ENCODE assay signal across 8 mouse cellular contexts in genomic region chr15:83224136-83224766, GRCm38 (mm10). TPM values are rescaled to one million over a fixed set of nuclear protein-coding genes. Genes with fewer than 3 reads are reported as not detected.
DNase-seq lines count a peak whose midpoint lies in the region; ATAC-seq lines count a peak whose summit lies in the region.

No protein-coding gene starts in this region.

- ATAC-seq in liver, embryonic 11.5 days (replicated peaks; ENCODE audit: low FRiP score), result no peak
- ATAC-seq in common myeloid progenitor, adult 5-6 weeks (replicated peaks; ENCODE audit: low read depth, poor library complexity, severe bottlenecking), result peak; percentile 19; the same call in 1 of the 2 replicates
- peak; percentile 53 for ATAC-seq in heart, embryonic 16.5 days (replicated peaks; ENCODE audit: extremely low read depth, insufficient read depth, low FRiP score)
- ATAC-seq in midbrain, embryonic 11.5 days (ENCODE audit: low FRiP score), result no peak

- H3K4me1 ChIP-seq in liver, embryonic 11.5 days (replicated peaks; ENCODE audit: control insufficient read depth, insufficient read depth, low read length), result peaks cover 14% of the 10 kb centered on the region
- peaks cover 22% of the 10 kb centered on the region for H3K4me1 ChIP-seq in heart, embryonic 16.5 days (ENCODE audit: control insufficient read depth, insufficient read depth, low read length)
- peaks cover 14% of the 10 kb centered on the region for H3K4me1 ChIP-seq in midbrain, embryonic 11.5 days (ENCODE audit: control insufficient read depth, insufficient read depth, low read length)

- no peaks in the 10 kb centered on the region for H3K36me3 ChIP-seq in liver, embryonic 11.5 days (ENCODE audit: control insufficient read depth, insufficient read depth, low read length)
- H3K36me3 ChIP-seq in heart, embryonic 16.5 days (ENCODE audit: control insufficient read depth, insufficient read depth), result no peaks in the 10 kb centered on the region
- no peaks in the 10 kb centered on the region for H3K36me3 ChIP-seq in midbrain, embryonic 11.5 days (ENCODE audit: control insufficient read depth, insufficient read depth, low read length)

- DNase-seq in liver, embryonic 11.5 days (ENCODE audit: low spot score), result no peak
- no peak for DNase-seq in liver
- peak; percentile 44 to 64 for DNase-seq in kidney, postnatal 4 days
- peak; percentile 82 for DNase-seq in midbrain, embryonic 11.5 days (ENCODE audit: low spot score, missing footprints)
- no peak for DNase-seq in yolk sac, embryonic 10.5 days (ENCODE audit: low spot score)
- DNase-seq in thymus, postnatal 0 days (ENCODE audit: low spot score), result no peak

- WGBS in liver, embryonic 11.5 days, result 45% methylated on average over 9 of the region's 9 CpGs
- 44% methylated on average over 9 of the region's 9 CpGs for WGBS in heart, embryonic 16.5 days
- WGBS in midbrain, embryonic 11.5 days, result 58% methylated on average over 9 of the region's 9 CpGs

- no peaks in the 10 kb centered on the region for H3K9me3 ChIP-seq in liver, embryonic 11.5 days (ENCODE audit: control insufficient read depth, low read length)
- peaks cover 3% of the 10 kb centered on the region; the same call in 1 of the 2 replicates for H3K9me3 ChIP-seq in heart, embryonic 16.5 days (replicated peaks; ENCODE audit: control insufficient read depth, low read length)
- H3K9me3 ChIP-seq in midbrain, embryonic 11.5 days (ENCODE audit: control insufficient read depth, low read length), result no peaks in the 10 kb centered on the region

- peak overlapping the region; percentile 68 for H3K27ac ChIP-seq in liver, embryonic 11.5 days (ENCODE audit: low read depth, low read length)
- peak overlapping the region; percentile 82 for H3K27ac ChIP-seq in heart, embryonic 16.5 days (ENCODE audit: low read length)
- no peak overlapping the region for H3K27ac ChIP-seq in midbrain, embryonic 11.5 days (ENCODE audit: low read depth, low read length)

- no peak overlapping the region for H3K4me2 ChIP-seq in liver, embryonic 11.5 days
- no peak overlapping the region for H3K4me2 ChIP-seq in heart, embryonic 16.5 days (ENCODE audit: low read depth, low read length)
- H3K4me2 ChIP-seq in midbrain, embryonic 11.5 days, result no peak overlapping the region

- no peaks in the 10 kb centered on the region for H3K27me3 ChIP-seq in liver, embryonic 11.5 days (replicated peaks; ENCODE audit: control insufficient read depth, insufficient read depth, low read length)
- H3K27me3 ChIP-seq in heart, embryonic 16.5 days (ENCODE audit: control insufficient read depth, insufficient read depth, low read length), result no peaks in the 10 kb centered on the region
- H3K27me3 ChIP-seq in midbrain, embryonic 11.5 days (ENCODE audit: control insufficient read depth, insufficient read depth, low read length), result no peaks in the 10 kb centered on the region

- H3K9ac ChIP-seq in liver, embryonic 11.5 days (ENCODE audit: low read depth, low read length), result no peak overlapping the region
- 0 out of 2 replicates have a peak overlapping the region, but pooled peaks have one; percentile 49 for H3K9ac ChIP-seq in heart, embryonic 16.5 days (ENCODE audit: low read length)
- no peak overlapping the region for H3K9ac ChIP-seq in midbrain, embryonic 11.5 days (ENCODE audit: low read length)

- no peak overlapping the region for H3K4me3 ChIP-seq in liver, embryonic 11.5 days (ENCODE audit: low read depth, low read length)
- no peak overlapping the region for H3K4me3 ChIP-seq in heart, embryonic 16.5 days (ENCODE audit: low read length)
- no peak overlapping the region for H3K4me3 ChIP-seq in midbrain, embryonic 11.5 days (ENCODE audit: low read depth, low read length)

RNA-seq across cellular contexts. Expression of gene A4galt, which starts 27.3 kb away (rescaled TPM):
- polyA plus RNA-seq in liver, embryonic 11.5 days (2014; fragmentation: Nextera tagmentation; extraction: Ambion mirVana), result 0.12 TPM in 1 of 2 replicates, not detected in the other
- not detected in 2 replicates for total RNA-seq in common myeloid progenitor, adult 5-6 weeks (2017)
- 1.3 TPM in 2 replicates for polyA plus RNA-seq in heart, embryonic 16.5 days (2015; fragmentation: Nextera tagmentation; extraction: Ambion mirVana)
- polyA plus RNA-seq in midbrain, embryonic 11.5 days (2014; fragmentation: Nextera tagmentation; extraction: Ambion mirVana), result 1.4 and 1.6 TPM in 2 replicates
- 2.2 and 2.4 TPM in 2 replicates for polyA plus RNA-seq in thymus, postnatal 0 days (2015; fragmentation: Nextera tagmentation; extraction: Ambion mirVana)

RNA-seq across cellular contexts. Expression of gene Cyb5r3, which starts 51.9 kb away (rescaled TPM):
- 210 and 219 TPM in 2 replicates for polyA plus RNA-seq in liver, embryonic 11.5 days (2014; fragmentation: Nextera tagmentation; extraction: Ambion mirVana)
- 31.7 and 34.9 TPM in 2 replicates for total RNA-seq in common myeloid progenitor, adult 5-6 weeks (2017)
- 146 and 155 TPM in 2 replicates for polyA plus RNA-seq in heart, embryonic 16.5 days (2015; fragmentation: Nextera tagmentation; extraction: Ambion mirVana)
- polyA plus RNA-seq in midbrain, embryonic 11.5 days (2014; fragmentation: Nextera tagmentation; extraction: Ambion mirVana), result 156 and 161 TPM in 2 replicates
- 33.9 and 38.1 TPM in 2 replicates for polyA plus RNA-seq in thymus, postnatal 0 days (2015; fragmentation: Nextera tagmentation; extraction: Ambion mirVana)

Comparison
In these comparisons a context has a peak if more than half of its experiments do, and no peak if none do; other contexts are left out.
1. ATAC-seq: peak in common myeloid progenitor, adult 5-6 weeks (single experiment) and heart, embryonic 16.5 days (single experiment); none in liver, embryonic 11.5 days (single experiment) and midbrain, embryonic 11.5 days (single experiment).
2. DNase-seq: peak in kidney, postnatal 4 days (2 of 2) and midbrain, embryonic 11.5 days (single experiment); none in liver, embryonic 11.5 days (single experiment), liver (single experiment), yolk sac, embryonic 10.5 days (single experiment) and thymus, postnatal 0 days (single experiment).